Mouse (Mus musculus) hindbrain, embryonic 10.5 days (tissue): ENCODE measurements around the gene Dmbt1. TPM values are rescaled to one million over a fixed set of nuclear protein-coding genes. Genes with fewer than 3 reads are reported as not detected.
A peak's percentile ranks its signal among the peaks of the same experiment; 100 is the strongest.
"Not testable (repeated sequence)": the region's sequence is repeated elsewhere in the genome, so short reads cannot be mapped to it uniquely, and the experiment has no call there.

Experiments used
- DNase-seq: peaks from one replicate; pipeline ENCODE4 v3.0.0-alpha.2; 2017; ENCODE audit warnings: low spot score
- H3K27ac ChIP-seq: fragments of 300-500 bp; sonication (generic); 2 replicates; pipeline ENCODE4 v1.5.1; 2016; ENCODE audit warnings: mild to moderate bottlenecking, moderate library complexity
- H3K27me3 ChIP-seq: fragments of 300-500 bp; sonication (generic); 2 replicates; pipeline ENCODE4 v1.6.1; 2016; ENCODE audit warnings: mild to moderate bottlenecking; ENCODE audit not compliant: poor library complexity, insufficient read depth, severe bottlenecking
- H3K36me3 ChIP-seq: fragments of 300-500 bp; sonication (generic); 2 replicates; pipeline ENCODE4 v1.6.1; 2016; ENCODE audit warnings: mild to moderate bottlenecking, moderate library complexity
- H3K4me1 ChIP-seq: fragments of 300-500 bp; sonication (generic); replicated peaks from 2 replicates; pipeline ENCODE4 v1.6.1; 2016; ENCODE audit warnings: mild to moderate bottlenecking
- H3K4me3 ChIP-seq: fragments of 300-500 bp; sonication (generic); 2 replicates; pipeline ENCODE4 v1.5.1; 2016; ENCODE audit warnings: mild to moderate bottlenecking, moderate library complexity
- H3K9me3 ChIP-seq: fragments of 300-500 bp; sonication (generic); 2 replicates; pipeline ENCODE4 v1.6.1; 2016; ENCODE audit warnings: mild to moderate bottlenecking, moderate library complexity
- WGBS: fragments of 180-500 bp; shearing (Covaris S2); methylation state at CpG from one replicate; pipeline ENCODE4 v1.1.7; 2016; 5-methylcytosine and 5-hydroxymethylcytosine counted together
- polyA plus RNA-seq: library from polyadenylated mRNA; unstranded; fragments of >200 nt; fragmentation: Nextera tagmentation; extraction: Ambion mirVana; gene quantifications from 2 replicates; pipeline ENCODE4 v1.2.1, GENCODE M21; 2016

Dmbt1 gene
- polyA plus RNA-seq, 1 experiment from 2014 or later, result not detected

DNA sequence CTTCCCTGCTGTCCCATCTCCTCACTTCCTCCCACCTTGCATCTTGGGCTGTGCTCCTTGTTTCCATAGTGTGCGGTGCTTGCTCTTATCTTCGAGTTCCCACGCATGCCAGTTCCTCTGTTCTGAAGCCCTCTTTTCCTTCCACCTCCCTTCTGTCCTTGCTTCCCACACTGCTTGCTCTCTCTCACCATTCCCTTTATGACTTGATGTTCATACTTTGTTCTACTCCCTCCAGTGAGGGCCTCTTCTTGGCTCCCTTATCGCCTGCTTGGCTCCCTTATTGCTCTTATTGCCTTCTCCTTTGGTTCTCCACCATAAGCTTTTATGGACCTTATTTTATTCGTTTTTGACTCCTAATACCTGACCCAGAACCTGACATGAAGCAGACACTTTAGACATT lies 22.7 kb upstream of the Dmbt1 start:
- H3K4me3 ChIP-seq, result no peak overlapping the region
- H3K4me1 ChIP-seq, result no peaks in the 10 kb centered on the region
- peaks cover 22% of the 10 kb centered on the region for H3K9me3 ChIP-seq
- H3K27ac ChIP-seq, result no peak overlapping the region
- H3K27me3 ChIP-seq, result no peaks in the 10 kb centered on the region
- WGBS, result 83% methylated on average over 5 of the region's 5 CpGs
- no peaks in the 10 kb centered on the region for H3K36me3 ChIP-seq
- DNase-seq, result no peak

DNA sequence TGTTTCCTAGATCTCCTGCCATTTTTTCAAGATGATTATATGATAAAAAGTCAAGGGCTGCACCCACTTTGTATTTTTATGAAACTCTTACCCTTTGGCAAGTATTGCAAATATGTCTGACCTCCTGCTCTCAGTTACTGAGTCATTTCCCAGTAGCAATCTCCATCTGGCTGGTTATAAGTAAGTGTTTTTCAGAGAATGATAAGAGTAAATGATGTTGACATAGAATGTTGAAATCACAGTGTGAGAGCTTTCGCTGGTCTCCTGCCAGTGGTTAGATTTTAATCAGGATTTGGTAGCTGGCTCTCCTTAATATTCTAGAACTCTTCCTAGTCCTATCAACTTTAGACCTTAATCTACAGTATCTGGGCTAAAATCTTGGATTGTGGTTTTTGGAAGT lies 20.0 kb upstream of the Dmbt1 start:
- Histone ChIP-seq H3K4me3 (no peak overlapping the region), H3K27ac (no peak overlapping the region), H3K36me3 (no peaks in the 10 kb centered on the region), H3K27me3 (no peaks in the 10 kb centered on the region), H3K4me1 (no peaks in the 10 kb centered on the region), H3K9me3 (peaks cover 7% of the 10 kb centered on the region)
- DNase-seq, result no peak
- WGBS, result 88% methylated on average over 1 of the region's 1 CpGs

DNA sequence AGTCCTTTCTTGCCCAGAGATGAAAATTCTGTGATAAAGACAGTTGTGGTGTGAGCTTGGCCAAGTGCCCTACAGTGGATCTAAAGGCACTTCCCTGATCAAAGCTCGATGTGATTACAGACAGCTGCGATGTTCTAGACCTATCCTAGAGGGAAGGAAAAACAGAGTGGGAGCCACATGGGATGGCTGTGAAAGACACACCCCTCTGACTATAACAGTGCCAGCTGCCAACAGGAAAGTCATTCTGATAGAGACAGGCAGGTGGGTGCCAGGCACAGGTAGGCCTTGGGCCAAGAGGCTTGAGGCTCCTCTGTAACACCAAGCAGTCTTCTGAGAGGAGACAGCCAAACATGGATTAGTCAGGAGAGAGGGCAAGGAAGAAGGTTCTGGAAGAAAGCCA lies 12.7 kb upstream of the Dmbt1 start:
- 94% methylated on average over 2 of the region's 2 CpGs for WGBS
- no peak for DNase-seq
- H3K27ac ChIP-seq, result no peak overlapping the region
- peaks cover 6% of the 10 kb centered on the region for H3K9me3 ChIP-seq
- H3K4me1 ChIP-seq, result no peaks in the 10 kb centered on the region
- H3K36me3 ChIP-seq, result no peaks in the 10 kb centered on the region
- H3K4me3 ChIP-seq, result no peak overlapping the region
- H3K27me3 ChIP-seq, result peaks cover 1% of the 10 kb centered on the region

DNA sequence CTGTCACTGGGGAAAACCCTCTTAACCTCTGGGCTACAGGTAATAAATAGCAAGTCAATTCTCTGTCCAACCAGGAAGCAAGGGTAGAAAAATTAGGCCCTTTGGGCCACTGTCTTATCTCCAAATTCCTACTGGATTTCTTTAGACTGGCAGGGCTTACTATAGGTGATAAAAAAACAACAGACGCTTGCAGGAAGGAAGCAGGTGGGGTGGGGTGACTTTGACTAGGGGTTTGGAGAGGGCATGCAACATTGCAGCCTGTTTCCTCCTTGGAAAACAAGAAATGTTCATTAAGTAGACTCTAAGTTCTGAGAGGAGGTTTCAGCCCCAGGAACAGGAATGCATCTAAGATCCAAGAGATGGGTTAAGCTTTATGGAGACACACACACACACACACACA lies 7.0 kb upstream of the Dmbt1 start:
- WGBS, result 69% methylated on average over 1 of the region's 1 CpGs
- Histone ChIP-seq H3K9me3 (no peaks in the 10 kb centered on the region), H3K27ac (no peak overlapping the region), H3K27me3 (peaks cover 31% of the 10 kb centered on the region), H3K4me1 (peaks cover 13% of the 10 kb centered on the region), H3K4me3 (no peak overlapping the region), H3K36me3 (no peaks in the 10 kb centered on the region)
- no peak for DNase-seq

DNA sequence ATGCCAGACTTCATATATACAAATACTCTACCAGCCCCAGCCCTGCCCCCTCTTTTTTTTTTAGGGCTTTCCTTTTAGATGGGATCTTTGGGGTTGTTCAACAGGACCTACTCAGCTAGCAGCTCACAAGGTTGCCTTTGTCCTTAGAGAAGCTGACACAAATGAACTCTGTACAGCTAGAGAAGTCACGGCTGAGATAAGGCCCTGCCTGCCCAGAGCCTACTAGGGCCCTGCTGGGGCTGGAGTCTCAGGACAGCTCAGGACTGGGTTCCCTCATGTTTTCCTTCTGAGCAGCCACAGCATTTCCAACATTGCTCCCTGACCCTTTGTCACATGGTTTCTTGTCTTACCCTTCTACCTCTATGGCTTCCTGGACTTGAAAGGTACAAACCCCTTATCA lies 4.3 kb upstream of the Dmbt1 start:
- H3K4me1 ChIP-seq, result peaks cover 13% of the 10 kb centered on the region
- no peak overlapping the region for H3K27ac ChIP-seq
- H3K27me3 ChIP-seq, result peaks cover 42% of the 10 kb centered on the region
- WGBS, result 74% methylated on average over 1 of the region's 1 CpGs
- DNase-seq, result no peak
- no peaks in the 10 kb centered on the region for H3K36me3 ChIP-seq
- H3K9me3 ChIP-seq, result no peaks in the 10 kb centered on the region
- no peak overlapping the region for H3K4me3 ChIP-seq

DNA sequence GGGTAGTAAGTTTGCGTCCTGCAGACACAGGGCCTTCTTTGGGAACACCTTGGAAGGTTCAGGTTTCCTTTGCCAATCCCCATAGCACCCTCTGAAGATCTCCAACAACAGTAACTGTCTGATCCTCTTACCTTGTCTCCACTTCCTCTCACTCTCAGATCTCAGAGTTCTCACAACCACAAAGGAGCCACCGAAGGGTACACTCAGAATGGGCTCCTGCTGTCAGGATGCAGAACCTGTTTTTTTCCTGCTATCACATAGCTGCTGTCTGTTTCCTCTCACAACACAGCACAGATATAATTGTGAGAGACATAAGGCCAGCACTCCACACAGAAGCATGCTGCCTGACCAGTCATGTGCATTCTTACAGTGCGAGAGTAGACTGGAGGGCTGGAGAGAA lies 4.5 kb downstream of the Dmbt1 start:
- Histone ChIP-seq H3K4me1 (peaks cover 12% of the 10 kb centered on the region), H3K4me3 (no peak overlapping the region), H3K27ac (no peak overlapping the region), H3K36me3 (no peaks in the 10 kb centered on the region), H3K9me3 (no peaks in the 10 kb centered on the region), H3K27me3 (no peaks in the 10 kb centered on the region; the same call in 1 of the 2 replicates)
- 78% methylated on average over 3 of the region's 3 CpGs for WGBS
- DNase-seq, result no peak

DNA sequence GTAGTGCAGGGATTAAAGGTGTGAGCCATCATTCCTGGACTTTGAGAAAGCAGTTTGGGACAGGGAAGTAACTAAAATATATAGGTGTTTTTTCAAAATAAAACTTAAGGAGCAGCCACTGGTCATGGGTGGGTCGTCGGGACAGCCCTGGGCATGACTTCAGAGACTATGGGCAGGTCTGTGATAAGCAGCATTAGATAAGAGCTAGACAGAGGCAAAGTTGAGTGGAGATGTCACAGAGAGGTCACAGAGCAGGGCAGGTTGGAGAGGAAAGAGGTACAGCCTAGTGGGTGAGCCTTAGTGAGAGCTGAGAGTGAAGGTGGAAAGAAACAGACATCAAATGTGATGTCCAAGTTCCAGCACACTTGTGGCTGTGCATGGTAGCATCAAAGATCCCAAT lies 5.2 kb downstream of the Dmbt1 start:
- Histone ChIP-seq H3K4me3 (no peak overlapping the region), H3K27me3 (no peaks in the 10 kb centered on the region; the same call in 1 of the 2 replicates), H3K36me3 (no peaks in the 10 kb centered on the region), H3K27ac (no peak overlapping the region), H3K9me3 (no peaks in the 10 kb centered on the region), H3K4me1 (peaks cover 12% of the 10 kb centered on the region)
- 93% methylated on average over 2 of the region's 2 CpGs for WGBS
- DNase-seq, result no peak

DNA sequence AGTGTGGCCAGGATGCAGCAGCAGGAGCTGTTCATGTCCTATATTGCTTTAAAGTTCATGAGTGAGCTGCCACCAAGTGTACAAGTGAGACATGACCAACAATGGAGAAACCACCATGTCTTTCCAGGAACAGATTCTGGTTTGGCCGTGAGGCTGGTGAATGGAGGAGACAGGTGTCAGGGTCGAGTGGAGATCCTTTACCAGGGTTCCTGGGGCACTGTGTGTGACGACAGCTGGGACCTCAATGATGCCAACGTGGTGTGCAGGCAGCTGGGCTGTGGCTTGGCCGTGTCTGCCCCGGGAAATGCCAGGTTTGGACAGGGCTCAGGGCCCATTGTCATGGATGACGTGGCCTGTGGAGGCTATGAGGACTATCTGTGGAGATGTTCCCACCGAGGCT lies 8.9 kb downstream of the Dmbt1 start:
- WGBS, result 79% methylated on average over 8 of the region's 8 CpGs
- not testable (repeated sequence) for H3K27me3 ChIP-seq, H3K27ac ChIP-seq, H3K4me3 ChIP-seq, H3K9me3 ChIP-seq, H3K4me1 ChIP-seq, DNase-seq, H3K36me3 ChIP-seq

DNA sequence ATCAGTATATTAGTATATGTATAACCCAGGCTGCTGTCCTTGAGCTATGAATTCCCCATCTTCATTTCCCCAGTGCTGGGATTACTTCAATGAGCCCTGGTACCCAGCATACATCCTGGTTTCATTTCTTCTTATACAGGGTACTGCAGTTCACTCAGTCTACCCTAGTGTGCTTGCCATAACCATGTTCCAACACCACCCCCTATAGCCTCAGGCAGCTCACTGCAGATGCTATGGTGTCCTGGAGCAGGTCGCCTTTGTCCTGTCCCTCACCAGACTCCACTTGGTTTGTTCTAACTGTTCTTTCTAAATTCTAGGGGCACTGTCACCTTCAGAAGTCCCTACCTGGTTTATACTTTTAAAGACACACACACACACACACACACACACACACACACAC lies 10.8 kb downstream of the Dmbt1 start:
- Histone ChIP-seq H3K4me3 (no peak overlapping the region), H3K27me3 (0 out of 2 replicates have a peak, but pooled peaks cover 2% of the 10 kb centered on the region), H3K9me3 (no peaks in the 10 kb centered on the region), H3K36me3 (no peaks in the 10 kb centered on the region), H3K4me1 (no peaks in the 10 kb centered on the region), H3K27ac (no peak overlapping the region)
- 62% methylated on average over 1 of the region's 1 CpGs for WGBS
- DNase-seq, result no peak

DNA sequence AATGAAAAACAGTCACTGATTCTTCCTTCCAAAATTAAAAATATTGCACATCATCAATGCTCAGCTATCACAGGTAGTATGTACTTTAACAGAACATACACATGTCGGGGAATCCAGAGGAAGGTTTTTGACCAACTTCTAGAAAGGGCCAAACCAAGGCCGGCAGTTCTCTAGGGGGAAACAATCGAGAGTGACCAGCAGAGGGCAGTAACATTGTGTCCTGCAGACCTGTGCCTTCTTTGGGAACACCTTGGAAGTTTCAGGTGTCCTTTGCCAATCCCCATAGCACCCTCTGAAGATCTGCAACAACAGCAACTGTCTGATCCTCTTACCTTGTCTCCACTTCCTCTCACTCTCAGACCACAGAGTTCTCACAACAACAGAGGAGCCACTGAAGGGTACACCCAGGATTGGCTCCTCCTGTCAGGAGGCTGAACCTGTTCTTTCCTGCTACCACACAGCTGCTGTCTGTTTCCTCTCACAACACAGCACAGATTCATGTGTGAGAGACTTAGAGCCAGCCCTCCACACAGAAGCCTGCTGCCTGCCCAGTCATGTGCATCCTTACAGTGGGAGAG lies 13.5 kb downstream of the Dmbt1 start:
- 35% methylated on average over 3 of the region's 3 CpGs for WGBS
- H3K4me3 ChIP-seq, H3K27me3 ChIP-seq, H3K9me3 ChIP-seq, H3K27ac ChIP-seq, H3K36me3 ChIP-seq, H3K4me1 ChIP-seq, DNase-seq: not testable (repeated sequence)

DNA sequence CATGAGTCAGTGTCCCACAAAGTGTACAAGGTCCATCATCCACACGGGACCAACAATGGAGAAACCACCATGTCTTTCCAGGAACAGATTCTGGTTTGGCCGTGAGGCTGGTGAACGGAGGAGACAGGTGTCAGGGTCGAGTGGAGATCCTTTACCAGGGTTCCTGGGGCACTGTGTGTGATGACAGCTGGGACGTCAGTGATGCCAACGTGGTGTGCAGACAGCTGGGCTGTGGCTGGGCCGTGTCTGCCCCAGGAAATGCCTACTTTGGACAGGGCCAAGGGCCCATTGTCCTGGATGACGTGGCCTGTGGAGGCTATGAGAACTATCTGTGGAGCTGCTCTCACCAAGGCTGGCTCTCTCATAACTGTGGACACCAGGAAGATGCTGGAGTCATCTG lies 18.0 kb downstream of the Dmbt1 start:
- not testable (repeated sequence) for H3K27me3 ChIP-seq, DNase-seq, H3K36me3 ChIP-seq, H3K9me3 ChIP-seq, H3K27ac ChIP-seq, H3K4me1 ChIP-seq, H3K4me3 ChIP-seq
- WGBS, result 86% methylated on average over 8 of the region's 8 CpGs

DNA sequence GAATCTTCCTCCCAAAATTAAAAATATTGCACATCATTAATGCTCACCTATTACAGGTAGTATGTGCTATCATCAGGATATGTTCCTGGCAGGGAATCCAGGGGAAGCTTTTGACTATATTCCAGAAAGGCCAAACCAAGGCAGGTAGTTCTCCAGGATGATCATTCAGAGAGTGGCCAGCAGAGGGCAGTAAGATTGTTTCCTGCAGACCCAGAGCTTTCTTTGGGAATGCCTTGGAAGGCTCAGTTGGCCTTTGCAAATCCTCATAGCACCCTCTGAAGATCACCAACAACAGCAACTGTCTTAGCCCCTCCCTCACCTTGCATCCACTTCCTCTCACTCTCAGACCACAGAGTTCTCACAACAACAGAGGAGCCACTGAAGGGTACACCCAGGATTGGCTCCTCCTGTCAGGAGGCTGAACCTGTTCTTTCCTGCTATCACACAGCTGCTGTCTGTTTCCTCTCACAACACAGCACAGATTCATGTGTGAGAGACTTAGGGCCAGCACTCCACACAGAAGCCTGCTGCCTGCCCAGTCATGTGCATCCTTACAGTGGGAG lies 23.0 kb downstream of the Dmbt1 start:
- H3K27ac ChIP-seq, result no peak overlapping the region
- no peaks in the 10 kb centered on the region for H3K36me3 ChIP-seq
- no peaks in the 10 kb centered on the region for H3K27me3 ChIP-seq
- no peaks in the 10 kb centered on the region for H3K4me1 ChIP-seq
- DNase-seq, result peak; percentile 19
- H3K9me3 ChIP-seq, result no peaks in the 10 kb centered on the region
- H3K4me3 ChIP-seq, result no peak overlapping the region

DNA sequence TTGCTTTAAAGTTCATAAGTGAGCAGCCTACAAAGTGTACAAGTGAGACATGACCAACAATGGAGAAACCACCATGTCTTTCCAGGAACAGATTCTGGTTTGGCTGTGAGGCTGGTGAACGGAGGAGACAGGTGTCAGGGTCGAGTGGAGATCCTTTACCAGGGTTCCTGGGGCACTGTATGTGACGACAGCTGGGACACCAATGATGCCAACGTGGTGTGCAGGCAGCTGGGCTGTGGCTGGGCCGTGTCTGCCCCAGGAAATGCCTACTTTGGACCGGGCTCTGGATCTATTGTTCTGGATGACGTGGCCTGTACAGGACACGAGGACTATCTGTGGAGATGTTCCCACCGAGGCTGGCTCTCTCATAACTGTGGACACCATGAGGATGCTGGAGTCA lies 26.1 kb downstream of the Dmbt1 start:
- not testable (repeated sequence) for H3K36me3 ChIP-seq, H3K4me3 ChIP-seq, H3K4me1 ChIP-seq, DNase-seq, H3K9me3 ChIP-seq, H3K27ac ChIP-seq, H3K27me3 ChIP-seq
- 85% methylated on average over 9 of the region's 9 CpGs for whole genome bisulfite sequencing

DNA sequence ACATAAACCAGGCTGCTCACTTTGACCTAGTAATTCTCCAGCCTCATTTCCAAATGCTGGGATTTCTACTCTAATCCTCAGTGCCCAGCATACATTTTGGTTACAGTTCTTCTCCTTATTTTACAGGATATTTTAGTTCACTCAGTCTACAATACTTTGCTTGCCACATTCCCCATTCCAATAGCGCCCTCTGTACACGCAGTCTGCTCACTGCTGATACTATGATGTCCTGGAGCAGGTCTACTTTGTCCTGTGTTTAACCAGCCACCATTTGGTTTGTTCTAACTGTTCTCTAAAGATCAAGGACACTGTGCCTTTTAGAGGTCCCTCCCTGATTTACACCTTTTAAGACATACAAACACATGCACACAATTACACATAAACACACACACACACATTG lies 28.0 kb downstream of the Dmbt1 start:
- 76% methylated on average over 2 of the region's 2 CpGs for WGBS
- not testable (repeated sequence) for H3K4me1 ChIP-seq, H3K9me3 ChIP-seq, H3K27ac ChIP-seq, H3K4me3 ChIP-seq, H3K36me3 ChIP-seq, DNase-seq, H3K27me3 ChIP-seq
